Mouse (Mus musculus): ENCODE results near the gene Rpgrip1l.

GRCm38 (mm10) chr8:91327471-91328205 lies 14.6 kb upstream of the Rpgrip1l start:
- TF ChIP-seq CTCF (IDR thresholded peaks at IDR 0.05; ENCODE audit: borderline replicate concordance, insufficient read depth, low read length) (no peak), POLR2A (IDR thresholded peaks at IDR 0.05; ENCODE audit: low read depth, low read length) (no peak)

Data from embryonic fibroblast, embryonic 13.5 days (primary cell).